Mouse (Mus musculus): Measurements from ENCODE around the gene Cfi. TPM values are rescaled to one million over a fixed set of nuclear protein-coding genes. Genes with fewer than 3 reads are reported as not detected.

Gene Cfi
- polyA plus RNA-seq, 1 experiment from 2014 or later = 72.0 TPM

- WGBS = 39% methylated on average over 8 of the region's 8 CpGs
- peak overlapping the region; percentile 25 for H3K4me3 ChIP-seq (ENCODE audit: low read depth, low read length)
- H3K36me3 ChIP-seq (ENCODE audit: control insufficient read depth, insufficient read depth, low read length) = no peaks in the 10 kb centered on the region
- ATAC-seq (replicated peaks; ENCODE audit: low FRiP score) = peak; percentile 71
- H3K27ac ChIP-seq (ENCODE audit: low read depth, low read length) = peak overlapping the region; percentile 38
- peak overlapping the region; percentile 56 for H3K9ac ChIP-seq (ENCODE audit: low read depth, low read length)
- H3K27me3 ChIP-seq (replicated peaks; ENCODE audit: control insufficient read depth, insufficient read depth, low read length) = no peaks in the 10 kb centered on the region
- peak overlapping the region; percentile 82 for H3K4me2 ChIP-seq
- no peaks in the 10 kb centered on the region for H3K9me3 ChIP-seq (ENCODE audit: control insufficient read depth, low read length)
- DNase-seq (ENCODE audit: low spot score) = no peak
- H3K4me1 ChIP-seq (replicated peaks; ENCODE audit: control insufficient read depth, insufficient read depth, low read length) = peaks cover 40% of the 10 kb centered on the region
Observed at GRCm38 (mm10) chr3:129880925-129881593, 45.4 kb downstream of the Cfi start.

- WGBS = 45% methylated on average over 9 of the region's 9 CpGs
- Histone ChIP-seq H3K27ac (ENCODE audit: low read depth, low read length) (peak overlapping the region; percentile 69), H3K4me1 (replicated peaks; ENCODE audit: control insufficient read depth, insufficient read depth, low read length) (peaks cover 49% of the 10 kb centered on the region), H3K9ac (ENCODE audit: low read depth, low read length) (no peak overlapping the region), H3K9me3 (ENCODE audit: control insufficient read depth, low read length) (no peaks in the 10 kb centered on the region), H3K36me3 (ENCODE audit: control insufficient read depth, insufficient read depth, low read length) (peaks cover 7% of the 10 kb centered on the region; the same call in 1 of the 2 replicates), H3K4me2 (peak overlapping the region; percentile 46), H3K27me3 (replicated peaks; ENCODE audit: control insufficient read depth, insufficient read depth, low read length) (no peaks in the 10 kb centered on the region), H3K4me3 (ENCODE audit: low read depth, low read length) (no peak overlapping the region)
- ATAC-seq (replicated peaks; ENCODE audit: low FRiP score) (peak; percentile 70), DNase-seq (ENCODE audit: low spot score) (no peak)
Observed at GRCm38 (mm10) chr3:129885577-129885976, 49.9 kb downstream of the Cfi start.

GRCm38 (mm10) chr3:129886430-129886829 lies 50.7 kb downstream of the Cfi start:
- Histone ChIP-seq H3K9me3 (ENCODE audit: control insufficient read depth, low read length) (no peaks in the 10 kb centered on the region), H3K27me3 (replicated peaks; ENCODE audit: control insufficient read depth, insufficient read depth, low read length) (no peaks in the 10 kb centered on the region), H3K27ac (ENCODE audit: low read depth, low read length) (peak overlapping the region; percentile 65), H3K4me3 (ENCODE audit: low read depth, low read length) (no peak overlapping the region), H3K4me1 (replicated peaks; ENCODE audit: control insufficient read depth, insufficient read depth, low read length) (peaks cover 49% of the 10 kb centered on the region), H3K4me2 (peak overlapping the region; percentile 46), H3K9ac (ENCODE audit: low read depth, low read length) (no peak overlapping the region), H3K36me3 (ENCODE audit: control insufficient read depth, insufficient read depth, low read length) (peaks cover 9% of the 10 kb centered on the region; the same call in 1 of the 2 replicates)
- 71% methylated on average over 5 of the region's 5 CpGs for WGBS
- no peak for DNase-seq (ENCODE audit: low spot score)
- no peak; the same call in 1 of the 2 replicates for ATAC-seq (replicated peaks; ENCODE audit: low FRiP score)

GRCm38 (mm10) chr3:129887779-129888517 lies 52.3 kb downstream of the Cfi start:
- Histone ChIP-seq H3K27me3 (replicated peaks; ENCODE audit: control insufficient read depth, insufficient read depth, low read length) (no peaks in the 10 kb centered on the region), H3K4me3 (ENCODE audit: low read depth, low read length) (no peak overlapping the region), H3K4me2 (no peak overlapping the region), H3K4me1 (replicated peaks; ENCODE audit: control insufficient read depth, insufficient read depth, low read length) (peaks cover 40% of the 10 kb centered on the region), H3K9ac (ENCODE audit: low read depth, low read length) (no peak overlapping the region), H3K36me3 (ENCODE audit: control insufficient read depth, insufficient read depth, low read length) (peaks cover 9% of the 10 kb centered on the region; the same call in 1 of the 2 replicates), H3K27ac (ENCODE audit: low read depth, low read length) (peak overlapping the region; percentile 34), H3K9me3 (ENCODE audit: control insufficient read depth, low read length) (no peaks in the 10 kb centered on the region)
- WGBS = 82% methylated on average over 13 of the region's 13 CpGs
- no peak for DNase-seq (ENCODE audit: low spot score)
- ATAC-seq (replicated peaks; ENCODE audit: low FRiP score) = no peak

GRCm38 (mm10) chr3:129892003-129892402 lies 56.3 kb downstream of the Cfi start:
- Histone ChIP-seq H3K4me2 (no peak overlapping the region), H3K4me1 (replicated peaks; ENCODE audit: control insufficient read depth, insufficient read depth, low read length) (peaks cover 11% of the 10 kb centered on the region; the same call in 1 of the 2 replicates), H3K27me3 (replicated peaks; ENCODE audit: control insufficient read depth, insufficient read depth, low read length) (no peaks in the 10 kb centered on the region), H3K36me3 (ENCODE audit: control insufficient read depth, insufficient read depth, low read length) (peaks cover 12% of the 10 kb centered on the region; the same call in 1 of the 2 replicates), H3K9me3 (ENCODE audit: control insufficient read depth, low read length) (no peaks in the 10 kb centered on the region), H3K27ac (ENCODE audit: low read depth, low read length) (no peak overlapping the region), H3K9ac (ENCODE audit: low read depth, low read length) (no peak overlapping the region), H3K4me3 (ENCODE audit: low read depth, low read length) (no peak overlapping the region)
- DNase-seq (ENCODE audit: low spot score) = no peak
- 0 out of 2 replicates have a peak, but pooled peaks have one; percentile 26 for ATAC-seq (replicated peaks; ENCODE audit: low FRiP score)
- 82% methylated on average over 5 of the region's 5 CpGs for WGBS

GRCm38 (mm10) chr3:129893143-129893542 lies 57.5 kb downstream of the Cfi start:
- Histone ChIP-seq H3K4me1 (replicated peaks; ENCODE audit: control insufficient read depth, insufficient read depth, low read length) (peaks cover 12% of the 10 kb centered on the region; the same call in 1 of the 2 replicates), H3K9me3 (ENCODE audit: control insufficient read depth, low read length) (no peaks in the 10 kb centered on the region), H3K4me2 (no peak overlapping the region), H3K4me3 (ENCODE audit: low read depth, low read length) (no peak overlapping the region), H3K27me3 (replicated peaks; ENCODE audit: control insufficient read depth, insufficient read depth, low read length) (no peaks in the 10 kb centered on the region), H3K27ac (ENCODE audit: low read depth, low read length) (no peak overlapping the region), H3K36me3 (ENCODE audit: control insufficient read depth, insufficient read depth, low read length) (peaks cover 12% of the 10 kb centered on the region; the same call in 1 of the 2 replicates), H3K9ac (ENCODE audit: low read depth, low read length) (no peak overlapping the region)
- WGBS = 91% methylated on average over 3 of the region's 3 CpGs
- no peak for DNase-seq (ENCODE audit: low spot score)
- ATAC-seq (replicated peaks; ENCODE audit: low FRiP score) = no peak

GRCm38 (mm10) chr3:129896591-129896990 lies 60.9 kb downstream of the Cfi start:
- no peak overlapping the region for H3K4me2 ChIP-seq
- no peak overlapping the region for H3K9ac ChIP-seq (ENCODE audit: low read depth, low read length)
- no peaks in the 10 kb centered on the region for H3K9me3 ChIP-seq (ENCODE audit: control insufficient read depth, low read length)
- ATAC-seq (replicated peaks; ENCODE audit: low FRiP score) (no peak), DNase-seq (ENCODE audit: low spot score) (no peak)
- no peaks in the 10 kb centered on the region for H3K27me3 ChIP-seq (replicated peaks; ENCODE audit: control insufficient read depth, insufficient read depth, low read length)
- H3K36me3 ChIP-seq (ENCODE audit: control insufficient read depth, insufficient read depth, low read length) = peaks cover 8% of the 10 kb centered on the region; the same call in 1 of the 2 replicates
- 44% methylated on average over 6 of the region's 6 CpGs for WGBS
- no peak overlapping the region for H3K27ac ChIP-seq (ENCODE audit: low read depth, low read length)
- no peak overlapping the region for H3K4me3 ChIP-seq (ENCODE audit: low read depth, low read length)
- peaks cover 12% of the 10 kb centered on the region for H3K4me1 ChIP-seq (replicated peaks; ENCODE audit: control insufficient read depth, insufficient read depth, low read length)

GRCm38 (mm10) chr3:129898886-129899285 lies 63.2 kb downstream of the Cfi start:
- no peak for ATAC-seq (replicated peaks; ENCODE audit: low FRiP score)
- DNase-seq (ENCODE audit: low spot score) = no peak
- 65% methylated on average over 4 of the region's 4 CpGs for WGBS
- Histone ChIP-seq H3K36me3 (ENCODE audit: control insufficient read depth, insufficient read depth, low read length) (peaks cover 6% of the 10 kb centered on the region; the same call in 1 of the 2 replicates), H3K4me3 (ENCODE audit: low read depth, low read length) (no peak overlapping the region), H3K9me3 (ENCODE audit: control insufficient read depth, low read length) (no peaks in the 10 kb centered on the region), H3K4me1 (replicated peaks; ENCODE audit: control insufficient read depth, insufficient read depth, low read length) (peaks cover 31% of the 10 kb centered on the region), H3K9ac (ENCODE audit: low read depth, low read length) (no peak overlapping the region), H3K4me2 (no peak overlapping the region), H3K27ac (ENCODE audit: low read depth, low read length) (no peak overlapping the region), H3K27me3 (replicated peaks; ENCODE audit: control insufficient read depth, insufficient read depth, low read length) (no peaks in the 10 kb centered on the region)
